Mouse (Mus musculus): ENCODE measurements around the gene Gm36210. TPM values are rescaled to one million over a fixed set of nuclear protein-coding genes. Genes with fewer than 3 reads are reported as not detected.

Gene Gm36210
- polyA plus RNA-seq (2015; fragmentation: Nextera tagmentation; extraction: Ambion mirVana): not detected in 2 replicates

GRCm38 (mm10) chr7:4906466-4906950 is at the start of gene Gm36210:
TSS of gene Gm36210 (minus strand) at chr7:4906516.

GRCm38 (mm10) chr7:4925441-4926381 is 19.4 kb upstream of the Gm36210 start, which contains the start of gene Ssc5d:
TSS of gene Ssc5d (plus strand) at chr7:4925785.

GRCm38 (mm10) chr7:4921824-4922482 is 15.6 kb upstream of the Gm36210 start, which contains the start of gene Nat14:
TSS of gene Nat14 (plus strand) at chr7:4922028.

GRCm38 (mm10) chr7:4915007-4915665 is 8.8 kb upstream of the Gm36210 start, which contains the start of gene Zfp628:
TSS of gene Zfp628 (plus strand) at chr7:4915217.

GRCm38 (mm10) chr7:4876753-4877221 is 29.5 kb downstream of the Gm36210 start, which contains the start of gene Isoc2a:
TSS of gene Isoc2a (plus strand) at chr7:4877153.

GRCm38 (mm10) chr7:4870133-4870532 is 36.2 kb downstream of the Gm36210 start, which contains the start of gene Isoc2b:
TSS of gene Isoc2b (minus strand) at chr7:4870258.

Other genes with a start within 250 kb of the Gm36210 start
- 20.7 and 21.7 TPM in 2 replicates for gene Ppp6r1, start 247.5 kb downstream of the Gm36210 start, polyA plus RNA-seq (2015; fragmentation: Nextera tagmentation; extraction: Ambion mirVana)
- gene Hspbp1, start 221.4 kb downstream of the Gm36210 start, polyA plus RNA-seq (2015; fragmentation: Nextera tagmentation; extraction: Ambion mirVana): 50.6 and 51.7 TPM in 2 replicates
- gene Brsk1, start 215.9 kb downstream of the Gm36210 start, polyA plus RNA-seq (2015; fragmentation: Nextera tagmentation; extraction: Ambion mirVana): 0.36 and 0.59 TPM in 2 replicates
- gene Tmem150b, start 181.3 kb downstream of the Gm36210 start, polyA plus RNA-seq (2015; fragmentation: Nextera tagmentation; extraction: Ambion mirVana): 0.13 TPM in 1 of 2 replicates, not detected in the other
- 23.7 and 24.3 TPM in 2 replicates for gene Kmt5c, start 166.4 kb downstream of the Gm36210 start, polyA plus RNA-seq (2015; fragmentation: Nextera tagmentation; extraction: Ambion mirVana)
- gene Cox6b2, start 153.4 kb downstream of the Gm36210 start, polyA plus RNA-seq (2015; fragmentation: Nextera tagmentation; extraction: Ambion mirVana): 50.4 and 62.9 TPM in 2 replicates
- not detected in 2 replicates for gene Fam71e2, start 135.2 kb downstream of the Gm36210 start, polyA plus RNA-seq (2015; fragmentation: Nextera tagmentation; extraction: Ambion mirVana)
- gene Il11, start 123.7 kb downstream of the Gm36210 start, polyA plus RNA-seq (2015; fragmentation: Nextera tagmentation; extraction: Ambion mirVana): 0.76 and 1.5 TPM in 2 replicates
- 0.35 TPM in 1 of 2 replicates, not detected in the other for gene Tmem190, start 123.6 kb downstream of the Gm36210 start, polyA plus RNA-seq (2015; fragmentation: Nextera tagmentation; extraction: Ambion mirVana)
- gene Tmem238, start 116.9 kb downstream of the Gm36210 start, polyA plus RNA-seq (2015; fragmentation: Nextera tagmentation; extraction: Ambion mirVana): 24.6 and 25.2 TPM in 2 replicates
- gene Rpl28, start 113.6 kb downstream of the Gm36210 start, polyA plus RNA-seq (2015; fragmentation: Nextera tagmentation; extraction: Ambion mirVana): 304 and 319 TPM in 2 replicates
- gene Ube2s, start 93.9 kb downstream of the Gm36210 start, polyA plus RNA-seq (2015; fragmentation: Nextera tagmentation; extraction: Ambion mirVana): 130 and 139 TPM in 2 replicates
- gene Shisa7, start 61.8 kb downstream of the Gm36210 start, polyA plus RNA-seq (2015; fragmentation: Nextera tagmentation; extraction: Ambion mirVana): 0.10 and 0.20 TPM in 2 replicates
- 8.1 and 9.4 TPM in 2 replicates for gene Isoc2b, start 36.3 kb downstream of the Gm36210 start, polyA plus RNA-seq (2015; fragmentation: Nextera tagmentation; extraction: Ambion mirVana)
- 0.64 and 0.98 TPM in 2 replicates for gene Isoc2a, start 29.4 kb downstream of the Gm36210 start, polyA plus RNA-seq (2015; fragmentation: Nextera tagmentation; extraction: Ambion mirVana)
- gene Zfp628, start 8.7 kb upstream of the Gm36210 start, polyA plus RNA-seq (2015; fragmentation: Nextera tagmentation; extraction: Ambion mirVana): 1.7 and 2.3 TPM in 2 replicates
- 2.6 and 3.0 TPM in 2 replicates for gene Nat14, start 15.5 kb upstream of the Gm36210 start, polyA plus RNA-seq (2015; fragmentation: Nextera tagmentation; extraction: Ambion mirVana)
- gene Ssc5d, start 19.3 kb upstream of the Gm36210 start, polyA plus RNA-seq (2015; fragmentation: Nextera tagmentation; extraction: Ambion mirVana): 3.7 and 4.8 TPM in 2 replicates
- 0.12 and 0.23 TPM in 2 replicates for gene Sbk2, start 57.9 kb upstream of the Gm36210 start, polyA plus RNA-seq (2015; fragmentation: Nextera tagmentation; extraction: Ambion mirVana)
- gene Sbk3, start 64.7 kb upstream of the Gm36210 start, polyA plus RNA-seq (2015; fragmentation: Nextera tagmentation; extraction: Ambion mirVana): not detected in 2 replicates
- gene Zfp579, start 89.6 kb upstream of the Gm36210 start, polyA plus RNA-seq (2015; fragmentation: Nextera tagmentation; extraction: Ambion mirVana): 12.7 and 15.0 TPM in 2 replicates
- 13.2 and 14.0 TPM in 2 replicates for gene Zfp524, start 107.9 kb upstream of the Gm36210 start, polyA plus RNA-seq (2015; fragmentation: Nextera tagmentation; extraction: Ambion mirVana)
- 15.1 and 16.0 TPM in 2 replicates for gene Fiz1, start 108.2 kb upstream of the Gm36210 start, polyA plus RNA-seq (2015; fragmentation: Nextera tagmentation; extraction: Ambion mirVana)
- gene Gm44973, start 109.0 kb upstream of the Gm36210 start, polyA plus RNA-seq (2015; fragmentation: Nextera tagmentation; extraction: Ambion mirVana): 2.4 and 4.0 TPM in 2 replicates
- 3.1 TPM in 2 replicates for gene Zfp865, start 113.9 kb upstream of the Gm36210 start, polyA plus RNA-seq (2015; fragmentation: Nextera tagmentation; extraction: Ambion mirVana)
- gene Ccdc106, start 114.0 kb upstream of the Gm36210 start, polyA plus RNA-seq (2015; fragmentation: Nextera tagmentation; extraction: Ambion mirVana): 53.3 and 57.1 TPM in 2 replicates
- gene 4632433K11Rik, start 127.6 kb upstream of the Gm36210 start, polyA plus RNA-seq (2015; fragmentation: Nextera tagmentation; extraction: Ambion mirVana): not detected in 2 replicates
- 3.9 and 5.4 TPM in 2 replicates for gene Zfp784, start 131.9 kb upstream of the Gm36210 start, polyA plus RNA-seq (2015; fragmentation: Nextera tagmentation; extraction: Ambion mirVana)
- gene Zfp580, start 145.0 kb upstream of the Gm36210 start, polyA plus RNA-seq (2015; fragmentation: Nextera tagmentation; extraction: Ambion mirVana): 33.3 and 37.8 TPM in 2 replicates
- 51.0 and 53.6 TPM in 2 replicates for gene U2af2, start 155.6 kb upstream of the Gm36210 start, polyA plus RNA-seq (2015; fragmentation: Nextera tagmentation; extraction: Ambion mirVana)
- gene Epn1, start 173.7 kb upstream of the Gm36210 start, polyA plus RNA-seq (2015; fragmentation: Nextera tagmentation; extraction: Ambion mirVana): 39.4 and 40.6 TPM in 2 replicates
- gene Rfpl4, start 210.4 kb upstream of the Gm36210 start, polyA plus RNA-seq (2015; fragmentation: Nextera tagmentation; extraction: Ambion mirVana): not detected in 2 replicates
- 0.57 and 1.1 TPM in 2 replicates for gene Rasl2-9, start 219.4 kb upstream of the Gm36210 start, polyA plus RNA-seq (2015; fragmentation: Nextera tagmentation; extraction: Ambion mirVana)
- not detected in 2 replicates for gene Vmn1r55, start 243.2 kb upstream of the Gm36210 start, polyA plus RNA-seq (2015; fragmentation: Nextera tagmentation; extraction: Ambion mirVana)

All from urinary bladder, postnatal 0 days (tissue).